Mouse (Mus musculus): ENCODE measurements at regions not wholly inside any gene's neighbourhood (a gene's known extent, or its start where the extent isn't known, plus 50 kb on each side); places are given as distances from the start of the nearest gene placed in this dataset.

DNA sequence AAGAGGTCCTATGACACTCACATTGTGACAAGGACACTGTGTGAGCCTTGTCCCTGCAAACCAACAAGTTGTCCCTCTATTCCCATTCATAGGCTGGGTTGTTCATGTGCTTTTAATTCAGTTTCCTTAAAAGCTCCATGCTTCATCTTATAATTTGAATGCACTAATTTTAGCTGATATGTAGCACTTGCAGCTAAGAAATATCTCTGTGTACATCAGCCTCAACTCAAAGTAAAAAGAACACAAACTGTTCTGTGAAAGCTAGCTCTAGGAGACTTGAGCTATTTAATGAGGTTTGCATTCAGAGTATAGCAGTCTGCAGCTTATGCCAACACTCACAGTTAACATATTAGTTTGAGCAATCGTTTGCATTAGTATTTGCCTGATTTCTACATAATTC lies 408.3 kb upstream of the Dppa4 start:
- Histone ChIP-seq H3K4me3 (ENCODE audit: control insufficient read depth in 1 of 2, insufficient read depth in 1 of 2, low read depth in 2 of 2, low read length in 2 of 2) (no peak overlapping the region), H3K27ac (ENCODE audit: control insufficient read depth, low read depth, low read length) (no peak overlapping the region), H3K4me1 (ENCODE audit: control insufficient read depth in 1 of 2, insufficient read depth in 2 of 2, low read length in 2 of 2) (no peaks in the 10 kb centered on the region), H3K36me3 (ENCODE audit: control insufficient read depth in 1 of 2, insufficient read depth in 2 of 2, low read length in 2 of 2) (no peaks in the 10 kb centered on the region), H3K79me2 (ENCODE audit: control insufficient read depth, insufficient read depth, low read length, poor library complexity) (no peaks in the 10 kb centered on the region), H3K9me3 (replicated peaks; ENCODE audit: insufficient read depth, low read length) (no peaks in the 10 kb centered on the region), H3K27me3 (ENCODE audit: control insufficient read depth in 1 of 2, insufficient read depth in 2 of 2, low read length in 2 of 2) (no peaks in the 10 kb centered on the region), H3K9ac (ENCODE audit: control insufficient read depth, low read depth, low read length, poor library complexity, severe bottlenecking) (no peak overlapping the region)
- no peak for DNase-seq (ENCODE audit: low read depth, low spot score)
- TF ChIP-seq E2F4 (IDR thresholded peaks at IDR 0.05; ENCODE audit: borderline replicate concordance, low read depth, low read length) (no peak), USF2 (IDR thresholded peaks at IDR 0.05; ENCODE audit: borderline replicate concordance in 1 of 2, insufficient read depth in 1 of 2, low read depth in 1 of 2, low read length in 2 of 2) (no peak), TBP (IDR thresholded peaks at IDR 0.05; ENCODE audit: low read depth, low read length) (no peak), ZC3H11A (IDR thresholded peaks at IDR 0.05; ENCODE audit: low read depth, low read length) (no peak), RAD21 (IDR thresholded peaks at IDR 0.05; ENCODE audit: low read depth, low read length) (no peak), CHD2 (IDR thresholded peaks at IDR 0.05; ENCODE audit: low read length) (no peak), MAX (IDR thresholded peaks at IDR 0.05; ENCODE audit: low read length) (no peak), MAFK (IDR thresholded peaks at IDR 0.05; ENCODE audit: borderline replicate concordance, low read depth, low read length) (no peak), TAL1 (IDR thresholded peaks at IDR 0.05; ENCODE audit: low read length) (no peak), ZMIZ1 (IDR thresholded peaks at IDR 0.05; ENCODE audit: low read depth, low read length) (no peak), CTCF (IDR thresholded peaks at IDR 0.05 in 2 of 3, conservative IDR thresholded peaks at IDR 0.05 in 1 of 3; ENCODE audit: control insufficient read depth in 1 of 3, insufficient read depth in 1 of 3, low read depth in 2 of 3, low read length in 3 of 3, poor library complexity in 1 of 3, severe bottlenecking in 1 of 3) (no peak), BHLHE40 (IDR thresholded peaks at IDR 0.05; ENCODE audit: borderline replicate concordance, low read depth, low read length) (no peak), MXI1 (IDR thresholded peaks at IDR 0.05; ENCODE audit: low read depth, low read length) (no peak), SIN3A (IDR thresholded peaks at IDR 0.05; ENCODE audit: low read length) (no peak), UBTF (IDR thresholded peaks at IDR 0.05; ENCODE audit: borderline replicate concordance, insufficient read depth, low read depth, low read length) (no peak), POLR2AphosphoS5 (IDR thresholded peaks at IDR 0.05; ENCODE audit: borderline replicate concordance, low read depth, low read length) (no peak), MYC (IDR thresholded peaks at IDR 0.05; ENCODE audit: low read depth, low read length) (no peak)

DNA sequence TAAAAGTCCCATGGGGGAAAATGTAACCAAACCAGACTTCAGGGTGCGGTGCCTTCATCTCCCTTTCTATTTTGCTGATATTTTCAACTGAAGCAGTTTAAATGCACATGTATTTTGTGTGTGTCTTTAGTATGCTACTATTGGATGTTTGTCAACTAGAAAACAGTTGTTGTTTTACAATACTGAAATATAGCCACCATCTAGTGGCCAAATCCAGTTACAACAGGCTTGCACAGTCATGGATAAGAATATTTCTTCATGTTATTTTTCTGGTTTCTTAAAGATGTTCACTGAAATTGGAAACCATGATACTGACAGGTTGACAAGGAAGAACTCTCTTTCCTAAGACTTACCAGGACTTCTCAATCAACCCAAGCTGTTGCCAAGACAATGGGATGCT lies 400.1 kb upstream of the Dppa4 start:
- Histone ChIP-seq H3K4me1 (ENCODE audit: control insufficient read depth in 1 of 2, insufficient read depth in 2 of 2, low read length in 2 of 2) (no peaks in the 10 kb centered on the region), H3K27me3 (ENCODE audit: control insufficient read depth in 1 of 2, insufficient read depth in 2 of 2, low read length in 2 of 2) (no peaks in the 10 kb centered on the region), H3K4me3 (ENCODE audit: control insufficient read depth in 1 of 2, insufficient read depth in 1 of 2, low read depth in 2 of 2, low read length in 2 of 2) (no peak overlapping the region), H3K36me3 (ENCODE audit: control insufficient read depth in 1 of 2, insufficient read depth in 2 of 2, low read length in 2 of 2) (no peaks in the 10 kb centered on the region), H3K79me2 (ENCODE audit: control insufficient read depth, insufficient read depth, low read length, poor library complexity) (no peaks in the 10 kb centered on the region), H3K9me3 (replicated peaks; ENCODE audit: insufficient read depth, low read length) (no peaks in the 10 kb centered on the region), H3K27ac (ENCODE audit: control insufficient read depth, low read depth, low read length) (no peak overlapping the region), H3K9ac (ENCODE audit: control insufficient read depth, low read depth, low read length, poor library complexity, severe bottlenecking) (no peak overlapping the region)
- DNase-seq (ENCODE audit: low read depth, low spot score): no peak
- TF ChIP-seq ELF1 (IDR thresholded peaks at IDR 0.05; ENCODE audit: low read depth, low read length) (no peak), MEF2A (IDR thresholded peaks at IDR 0.05; ENCODE audit: extremely low read depth, insufficient replicate concordance, low read depth, low read length, poor library complexity, severe bottlenecking) (no peak), CTCF (IDR thresholded peaks at IDR 0.05 in 2 of 3, conservative IDR thresholded peaks at IDR 0.05 in 1 of 3; ENCODE audit: control insufficient read depth in 1 of 3, insufficient read depth in 1 of 3, low read depth in 2 of 3, low read length in 3 of 3, poor library complexity in 1 of 3, severe bottlenecking in 1 of 3) (peak in 1 of 3 experiments; percentile 29; a peak in 2 of 6 replicates), JUND (IDR thresholded peaks at IDR 0.05; ENCODE audit: low read depth, low read length) (no peak), ZKSCAN1 (IDR thresholded peaks at IDR 0.05; ENCODE audit: low read depth, low read length) (no peak), E2F4 (IDR thresholded peaks at IDR 0.05; ENCODE audit: borderline replicate concordance, low read depth, low read length) (no peak), RAD21 (IDR thresholded peaks at IDR 0.05; ENCODE audit: low read depth, low read length) (peak; percentile 24), POLR2AphosphoS5 (IDR thresholded peaks at IDR 0.05; ENCODE audit: borderline replicate concordance, low read depth, low read length) (no peak), ZNF384 (IDR thresholded peaks at IDR 0.05; ENCODE audit: low read depth, low read length) (no peak), MYB (IDR thresholded peaks at IDR 0.05; ENCODE audit: low read depth, low read length) (no peak), EP300 (IDR thresholded peaks at IDR 0.05; ENCODE audit: low read depth in 1 of 2, low read length in 2 of 2) (no peak), SMC3 (IDR thresholded peaks at IDR 0.05; ENCODE audit: low read depth, low read length) (peak; percentile 34), MAFK (IDR thresholded peaks at IDR 0.05; ENCODE audit: borderline replicate concordance, low read depth, low read length) (no peak), GATA1 (IDR thresholded peaks at IDR 0.05; ENCODE audit: low read depth, low read length) (no peak), USF1 (IDR thresholded peaks at IDR 0.05; ENCODE audit: low read depth, low read length) (no peak), ZC3H11A (IDR thresholded peaks at IDR 0.05; ENCODE audit: low read depth, low read length) (no peak), NRF1 (IDR thresholded peaks at IDR 0.05; ENCODE audit: insufficient read depth, low read depth, low read length, poor library complexity, severe bottlenecking) (no peak), CHD1 (IDR thresholded peaks at IDR 0.05; ENCODE audit: low read depth, low read length) (no peak), TCF12 (IDR thresholded peaks at IDR 0.05; ENCODE audit: low read depth, low read length) (no peak), NELFE (IDR thresholded peaks at IDR 0.05; ENCODE audit: low read depth, low read length) (no peak)
